Mouse (Mus musculus) kidney, embryonic 15.5 days (tissue): ENCODE measurements at regions not wholly inside any gene's neighbourhood (a gene's known extent, or its start where the extent isn't known, plus 50 kb on each side); places are given as distances from the start of the nearest gene placed in this dataset.
A peak's percentile ranks its signal among the peaks of the same experiment; 100 is the strongest.

Experiments
- ATAC-seq: fragments of 200-750 bp; cut with Nextera tagmentation; replicated peaks from 2 replicates; pipeline ENCODE4 v1.8.0; 2017; ENCODE audit warnings: moderate TSS enrichment; ENCODE audit not compliant: low FRiP score
- H3K27ac ChIP-seq: fragments of 300-500 bp; sonication (generic); 2 replicates; pipeline ENCODE4 v1.5.1; 2015; ENCODE audit warnings: mild to moderate bottlenecking, inconsistent platforms
- H3K27me3 ChIP-seq: fragments of 300-500 bp; sonication (generic); 2 replicates; pipeline ENCODE4 v1.6.1; 2015; ENCODE audit warnings: inconsistent platforms
- H3K36me3 ChIP-seq: fragments of 300-500 bp; sonication (generic); 2 replicates; pipeline ENCODE4 v1.6.1; 2015; ENCODE audit warnings: inconsistent platforms
- H3K4me1 ChIP-seq: fragments of 300-500 bp; sonication (generic); 2 replicates; pipeline ENCODE4 v1.6.1; 2015; ENCODE audit warnings: inconsistent platforms
- H3K4me2 ChIP-seq: fragments of 300-500 bp; sonication (generic); 2 replicates; pipeline ENCODE4 v1.6.1; 2015; ENCODE audit warnings: moderate library complexity, mild to moderate bottlenecking, inconsistent platforms
- H3K4me3 ChIP-seq: fragments of 300-500 bp; sonication (generic); replicated peaks from 2 replicates; pipeline ENCODE4 v1.5.1; 2015; ENCODE audit warnings: mild to moderate bottlenecking, inconsistent platforms
- H3K9ac ChIP-seq: fragments of 300-500 bp; sonication (generic); 2 replicates; pipeline ENCODE4 v1.6.1; 2015; ENCODE audit warnings: mild to moderate bottlenecking, inconsistent platforms
- H3K9me3 ChIP-seq: fragments of 300-500 bp; sonication (generic); replicated peaks from 2 replicates; pipeline ENCODE4 v1.6.1; 2016; ENCODE audit warnings: inconsistent platforms
- WGBS: fragments of 180-500 bp; shearing (Covaris S2); methylation state at CpG from one replicate; pipeline ENCODE4 v1.1.7; 2015; ENCODE audit warnings: mixed read lengths; 5-methylcytosine and 5-hydroxymethylcytosine counted together

- H3K4me1 ChIP-seq: no peaks in the 10 kb centered on the region
- H3K4me3 ChIP-seq: no peak overlapping the region
- no peak for ATAC-seq
- H3K27ac ChIP-seq: no peak overlapping the region
- H3K9me3 ChIP-seq: no peaks in the 10 kb centered on the region
- H3K9ac ChIP-seq: no peak overlapping the region
- WGBS: 80% methylated on average over 2 of the region's 2 CpGs
- H3K36me3 ChIP-seq: no peaks in the 10 kb centered on the region
- H3K4me2 ChIP-seq: no peak overlapping the region
- no peaks in the 10 kb centered on the region for H3K27me3 ChIP-seq
These were observed 674.2 kb downstream of the Rfpl4b start for GRCm38 (mm10) chr10:38147421-38147820.

GRCm38 (mm10) chr10:38139196-38139595 is 682.4 kb downstream of the Rfpl4b start:
- H3K4me2 ChIP-seq: no peak overlapping the region

GRCm38 (mm10) chr10:38121911-38122573 is 699.5 kb downstream of the Rfpl4b start:
- Histone ChIP-seq H3K4me2 (no peak overlapping the region), H3K27me3 (no peaks in the 10 kb centered on the region), H3K9ac (no peak overlapping the region), H3K9me3 (no peaks in the 10 kb centered on the region), H3K27ac (peak overlapping the region; percentile 62; the same call in 1 of the 2 replicates), H3K36me3 (no peaks in the 10 kb centered on the region), H3K4me1 (no peaks in the 10 kb centered on the region), H3K4me3 (no peak overlapping the region)
- peak; percentile 64; the same call in 1 of the 2 replicates for ATAC-seq
- WGBS: 51% methylated on average over 3 of the region's 3 CpGs

More at GRCm38 (mm10) chr10:38139196-38139595, 682.4 kb downstream of the Rfpl4b start:
- H3K9me3 ChIP-seq: no peaks in the 10 kb centered on the region
- ATAC-seq: no peak
- no peaks in the 10 kb centered on the region for H3K27me3 ChIP-seq
- no peaks in the 10 kb centered on the region for H3K4me1 ChIP-seq
- H3K36me3 ChIP-seq: no peaks in the 10 kb centered on the region
- no peak overlapping the region for H3K9ac ChIP-seq
- no peak overlapping the region for H3K27ac ChIP-seq
- H3K4me3 ChIP-seq: no peak overlapping the region

GRCm38 (mm10) chr10:38118601-38119000 is 703.0 kb downstream of the Rfpl4b start:
- no peak overlapping the region for H3K4me3 ChIP-seq
- H3K27me3 ChIP-seq: no peaks in the 10 kb centered on the region
- no peaks in the 10 kb centered on the region for H3K4me1 ChIP-seq
- H3K27ac ChIP-seq: no peak overlapping the region
- H3K4me2 ChIP-seq: no peak overlapping the region
- H3K9ac ChIP-seq: no peak overlapping the region
- no peaks in the 10 kb centered on the region for H3K9me3 ChIP-seq
- no peaks in the 10 kb centered on the region for H3K36me3 ChIP-seq
- 30% methylated on average over 1 of the region's 1 CpGs for WGBS
- ATAC-seq: no peak

- Histone ChIP-seq H3K27ac (no peak overlapping the region), H3K9ac (no peak overlapping the region), H3K4me1 (no peaks in the 10 kb centered on the region), H3K9me3 (no peaks in the 10 kb centered on the region), H3K36me3 (no peaks in the 10 kb centered on the region), H3K4me3 (no peak overlapping the region), H3K4me2 (no peak overlapping the region), H3K27me3 (no peaks in the 10 kb centered on the region)
- WGBS: 53% methylated on average over 1 of the region's 1 CpGs
- no peak for ATAC-seq
These were observed 705.1 kb downstream of the Rfpl4b start for GRCm38 (mm10) chr10:38116516-38116915.

- WGBS: 81% methylated on average over 2 of the region's 2 CpGs
- no peak overlapping the region for H3K4me3 ChIP-seq
- H3K27ac ChIP-seq: no peak overlapping the region
- no peaks in the 10 kb centered on the region for H3K27me3 ChIP-seq
- no peak overlapping the region for H3K4me2 ChIP-seq
- no peak overlapping the region for H3K9ac ChIP-seq
- H3K36me3 ChIP-seq: no peaks in the 10 kb centered on the region
- H3K4me1 ChIP-seq: no peaks in the 10 kb centered on the region
- no peak for ATAC-seq
- no peaks in the 10 kb centered on the region for H3K9me3 ChIP-seq
These were observed 707.4 kb downstream of the Rfpl4b start for GRCm38 (mm10) chr10:38114194-38114593.

- Histone ChIP-seq H3K9ac (no peak overlapping the region), H3K4me1 (no peaks in the 10 kb centered on the region), H3K4me2 (no peak overlapping the region), H3K4me3 (no peak overlapping the region), H3K27me3 (no peaks in the 10 kb centered on the region), H3K9me3 (no peaks in the 10 kb centered on the region), H3K36me3 (no peaks in the 10 kb centered on the region), H3K27ac (no peak overlapping the region)
- ATAC-seq: no peak
- WGBS: 82% methylated on average over 6 of the region's 6 CpGs
These were observed 713.0 kb downstream of the Rfpl4b start for GRCm38 (mm10) chr10:38108591-38108990.

GRCm38 (mm10) chr10:38103570-38103969 is 718.0 kb downstream of the Rfpl4b start:
- no peak overlapping the region for H3K27ac ChIP-seq
- ATAC-seq: no peak
- H3K4me3 ChIP-seq: no peak overlapping the region
- H3K4me2 ChIP-seq: no peak overlapping the region
- no peaks in the 10 kb centered on the region for H3K9me3 ChIP-seq
- no peaks in the 10 kb centered on the region for H3K36me3 ChIP-seq
- H3K27me3 ChIP-seq: no peaks in the 10 kb centered on the region
- H3K4me1 ChIP-seq: no peaks in the 10 kb centered on the region
- H3K9ac ChIP-seq: no peak overlapping the region
- WGBS: 44% methylated on average over 1 of the region's 1 CpGs

GRCm38 (mm10) chr10:38078521-38078920 is 743.1 kb downstream of the Rfpl4b start:
- no peak overlapping the region for H3K27ac ChIP-seq
- ATAC-seq: no peak
- no peak overlapping the region for H3K4me2 ChIP-seq
- WGBS: 91% methylated on average over 2 of the region's 2 CpGs
- H3K4me1 ChIP-seq: no peaks in the 10 kb centered on the region
- no peaks in the 10 kb centered on the region for H3K36me3 ChIP-seq
- H3K4me3 ChIP-seq: no peak overlapping the region
- no peaks in the 10 kb centered on the region for H3K9me3 ChIP-seq
- no peaks in the 10 kb centered on the region for H3K27me3 ChIP-seq
- H3K9ac ChIP-seq: no peak overlapping the region

- Histone ChIP-seq H3K4me3 (no peak overlapping the region), H3K9ac (no peak overlapping the region), H3K4me2 (no peak overlapping the region), H3K9me3 (no peaks in the 10 kb centered on the region), H3K27ac (no peak overlapping the region), H3K4me1 (no peaks in the 10 kb centered on the region), H3K27me3 (no peaks in the 10 kb centered on the region), H3K36me3 (no peaks in the 10 kb centered on the region)
- no peak for ATAC-seq
- 92% methylated on average over 1 of the region's 1 CpGs for WGBS
These were observed 749.2 kb downstream of the Rfpl4b start for GRCm38 (mm10) chr10:38072394-38072793.

GRCm38 (mm10) chr10:38059050-38059449 is 762.5 kb downstream of the Rfpl4b start:
- no peak overlapping the region for H3K27ac ChIP-seq

GRCm38 (mm10) chr10:38010452-38010851 is 811.1 kb downstream of the Rfpl4b start:
- Histone ChIP-seq H3K4me2 (no peak overlapping the region), H3K4me1 (no peaks in the 10 kb centered on the region), H3K9ac (no peak overlapping the region), H3K36me3 (no peaks in the 10 kb centered on the region), H3K9me3 (no peaks in the 10 kb centered on the region), H3K4me3 (no peak overlapping the region), H3K27me3 (no peaks in the 10 kb centered on the region), H3K27ac (no peak overlapping the region)
- 85% methylated on average over 2 of the region's 2 CpGs for WGBS
- ATAC-seq: no peak

More at GRCm38 (mm10) chr10:38059050-38059449, 762.5 kb downstream of the Rfpl4b start:
- 95% methylated on average over 8 of the region's 8 CpGs for WGBS
- no peaks in the 10 kb centered on the region for H3K36me3 ChIP-seq
- no peak overlapping the region for H3K9ac ChIP-seq
- no peak for ATAC-seq
- no peak overlapping the region for H3K4me3 ChIP-seq
- no peaks in the 10 kb centered on the region for H3K4me1 ChIP-seq
- 0 out of 2 replicates have a peak, but pooled peaks cover 3% of the 10 kb centered on the region for H3K9me3 ChIP-seq
- no peaks in the 10 kb centered on the region for H3K27me3 ChIP-seq
- H3K4me2 ChIP-seq: no peak overlapping the region
